Mouse (Mus musculus) bone marrow macrophage, adult 2 months (primary cell): ENCODE measurements around the gene Slc24a3.

ENCODE experiments used
- CTCF ChIP-seq: IDR thresholded peaks from 2 replicates; pipeline ENCODE4 v1.5.1; 2012; ENCODE audit warnings: low read depth, mild to moderate bottlenecking, low read length, moderate library complexity
- POLR2A ChIP-seq: IDR thresholded peaks from 2 replicates; pipeline ENCODE4 v1.6.1; 2012; ENCODE audit warnings: mild to moderate bottlenecking, low read depth, low read length, borderline replicate concordance

GRCm38 (mm10) chr2:145680141-145680540 lies 512.6 kb downstream of the Slc24a3 start:
- TF ChIP-seq POLR2A (no peak), CTCF (no peak)
